Mouse (Mus musculus): ENCODE results near the gene Echdc2.
"Not testable (repeated sequence)": the region's sequence is repeated elsewhere in the genome, so short reads cannot be mapped to it uniquely, and the experiment has no call there.

Echdc2 gene

DNA sequence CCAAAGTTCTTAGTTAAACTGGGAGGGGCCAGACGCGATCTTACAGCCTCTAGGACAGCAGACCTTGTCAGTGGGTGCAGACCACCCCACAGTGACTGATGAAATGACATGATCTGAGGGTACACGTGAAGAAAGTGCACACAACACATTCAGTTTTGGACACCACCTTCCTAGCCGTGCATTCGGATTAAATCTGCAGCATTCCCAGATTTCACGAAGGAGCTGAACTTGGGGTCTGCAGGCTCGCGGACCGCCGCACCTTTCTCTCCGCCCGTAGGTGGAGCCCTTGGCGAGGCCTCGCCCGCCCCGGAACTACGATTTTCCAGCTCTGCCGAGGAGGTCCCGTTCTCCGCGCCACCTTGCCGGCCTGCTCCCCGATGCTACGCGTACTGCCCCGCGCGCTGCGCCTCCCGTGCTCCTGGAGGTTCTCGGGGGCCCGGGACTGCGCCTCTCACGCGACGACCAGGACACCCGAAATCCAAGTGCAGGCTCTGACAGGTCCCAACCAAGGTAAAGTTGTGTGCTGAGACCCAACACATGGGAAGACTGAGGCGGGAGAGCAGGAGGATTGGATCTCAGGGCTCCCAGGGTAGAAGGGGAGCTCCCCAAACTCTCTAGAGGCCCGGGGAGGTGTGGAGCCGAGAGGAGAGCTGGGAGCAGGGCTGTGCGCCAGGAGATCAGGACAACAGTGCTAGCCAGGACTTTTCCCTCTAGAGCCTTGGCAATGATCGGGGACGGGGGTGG, at the start of gene Echdc2:
Echdc2 (plus strand) TSS at position 286 of the 744 bp plus-strand sequence.
- DNase-seq (ENCODE audit: low spot score in 2 of 2): peak in 1 of 2 experiments; percentile 16

DNA sequence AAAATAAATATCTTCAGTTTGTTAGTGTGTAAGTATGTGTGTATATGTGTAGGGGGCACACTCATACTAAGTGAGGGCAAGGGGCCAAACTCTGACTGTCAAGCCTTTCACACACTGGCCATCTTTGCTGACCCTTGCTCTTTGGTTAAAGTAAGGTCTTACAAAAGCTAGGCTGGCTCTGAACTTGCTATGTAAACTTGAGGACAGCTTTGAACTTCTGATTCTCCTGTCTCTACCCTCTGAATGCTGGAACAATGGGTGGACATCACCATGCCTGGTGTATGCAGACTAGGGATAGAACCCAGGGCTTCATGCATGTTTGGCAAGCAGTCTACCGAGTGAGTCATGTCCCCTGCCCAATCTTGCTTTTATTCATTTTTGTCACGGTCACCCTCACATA, 48.8 kb upstream of the Echdc2 start:
- no peak for DNase-seq (ENCODE audit: low spot score in 2 of 2)

DNA sequence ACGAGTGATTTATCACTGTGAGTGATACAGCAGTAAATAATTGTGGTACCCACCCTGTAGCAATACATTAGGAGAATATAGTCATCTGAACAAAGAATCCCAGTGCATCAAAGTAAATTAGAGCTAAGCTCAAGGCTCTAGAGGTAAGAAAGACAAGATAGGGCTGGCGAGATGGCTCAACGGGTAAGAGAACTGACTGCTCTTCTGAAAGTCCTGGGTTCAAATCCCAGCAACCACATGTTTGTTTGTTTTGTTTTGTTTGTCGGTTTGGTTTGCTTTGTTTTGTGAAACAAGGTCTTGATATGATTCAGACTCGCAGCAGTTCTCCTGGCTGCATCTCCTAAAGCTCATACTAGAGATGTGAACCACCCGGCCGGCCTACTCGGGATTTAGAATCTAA, 47.7 kb upstream of the Echdc2 start:
- DNase-seq (ENCODE audit: low spot score in 2 of 2): no peak

DNA sequence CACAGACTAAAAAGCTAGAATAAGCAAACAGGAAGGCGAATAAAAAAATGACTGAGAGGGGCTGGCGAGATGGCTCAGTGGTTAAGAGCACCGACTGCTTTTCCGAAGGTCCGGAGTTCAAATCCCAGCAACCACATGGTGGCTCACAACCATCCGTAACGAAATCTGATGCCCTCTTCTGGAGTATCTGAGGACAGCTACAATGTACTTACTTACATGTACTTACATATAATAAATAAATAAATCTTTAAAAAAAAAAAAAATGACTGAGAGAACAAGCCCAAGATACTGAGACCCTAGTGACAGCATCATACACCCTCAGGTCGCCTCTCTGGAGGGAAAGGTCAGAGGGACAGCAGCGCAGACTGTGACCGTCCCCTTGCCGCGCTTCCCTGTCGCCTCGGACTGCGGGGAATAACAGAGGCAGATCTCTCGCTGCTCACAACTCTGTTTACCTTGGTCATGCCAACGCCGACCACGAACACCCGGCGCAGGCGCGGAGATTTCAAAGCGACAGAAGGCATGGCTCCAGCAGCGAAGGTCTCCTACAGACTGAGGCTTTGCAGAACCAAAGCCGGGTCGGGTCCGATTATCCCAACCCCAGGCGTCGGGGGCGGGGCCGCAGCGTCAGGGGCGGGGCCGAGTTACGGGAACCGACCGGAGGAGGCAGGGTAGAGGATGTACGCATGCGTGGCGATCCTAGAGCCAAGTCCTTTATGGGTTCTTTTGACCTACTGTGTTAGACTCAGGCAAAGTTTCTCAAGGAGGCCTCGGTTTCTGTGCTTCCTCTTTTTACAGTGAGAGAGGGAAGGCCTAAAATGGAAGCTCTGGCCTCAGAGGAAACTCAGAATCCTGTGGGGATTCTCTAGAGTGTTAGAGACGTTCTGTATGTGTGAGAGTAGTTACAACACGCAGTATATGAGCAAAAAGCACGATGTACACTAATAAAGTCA, 47.0 kb upstream of the Echdc2 start:
- peak; percentile 85 to 90 for DNase-seq (ENCODE audit: low spot score in 2 of 2)

DNA sequence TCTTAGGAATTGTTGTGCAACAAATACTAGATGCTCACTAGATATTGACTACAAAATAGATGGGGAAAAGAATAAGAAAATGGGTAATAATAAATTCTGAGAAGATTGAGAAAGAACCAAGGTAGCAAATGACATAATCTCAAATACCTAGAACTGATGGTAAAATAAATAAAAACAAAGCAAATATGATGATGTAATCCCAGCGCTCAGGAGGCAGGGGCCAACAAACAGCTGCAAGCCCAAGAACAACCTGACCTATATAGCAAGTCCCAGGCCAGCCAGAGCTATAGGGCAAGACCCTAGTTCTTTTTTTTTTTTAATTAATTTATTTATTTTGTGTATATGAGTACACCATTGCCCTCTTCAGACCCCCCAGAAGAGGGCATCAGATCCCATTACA, 41.1 kb upstream of the Echdc2 start:
- no peak for DNase-seq (ENCODE audit: low spot score in 2 of 2)

DNA sequence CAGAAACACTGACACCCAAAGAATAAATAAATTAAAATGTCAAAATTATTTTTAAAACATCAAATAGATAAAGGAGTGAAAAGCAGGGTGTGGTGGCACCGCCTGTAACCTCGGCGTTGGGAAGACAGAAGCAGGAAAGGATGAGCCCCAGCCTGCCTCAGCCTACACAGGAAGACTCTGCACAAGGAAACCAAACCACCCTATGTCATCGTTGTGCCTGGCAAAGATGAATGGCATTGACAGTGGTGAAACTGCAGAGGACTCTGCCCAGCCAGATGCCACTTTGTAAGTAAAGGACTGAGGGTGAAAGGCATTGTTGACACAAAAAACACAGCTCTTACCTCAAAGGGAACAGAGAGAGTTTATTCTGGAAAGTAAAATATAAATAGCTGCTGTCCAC, 39.0 kb upstream of the Echdc2 start:
- no peak for DNase-seq (ENCODE audit: low spot score in 2 of 2)

DNA sequence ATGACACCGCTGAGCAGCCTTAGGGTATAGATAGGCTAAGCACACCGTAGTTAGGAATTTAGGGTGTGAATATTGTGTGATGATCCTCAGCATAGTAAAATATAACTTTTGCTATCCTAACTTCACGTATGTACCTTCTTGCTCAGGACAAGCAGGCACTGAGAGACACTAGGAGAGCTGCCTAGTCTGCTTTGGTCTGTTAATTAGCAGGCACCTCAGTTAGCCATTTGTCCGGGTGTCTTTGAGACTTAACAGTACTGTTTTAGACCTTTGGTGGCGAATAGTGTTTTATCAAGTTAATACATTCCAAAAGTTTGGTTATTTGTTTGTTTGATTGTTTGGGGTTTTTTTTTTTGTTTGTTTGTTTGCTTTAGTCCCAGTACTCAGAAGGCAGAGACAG, 37.7 kb upstream of the Echdc2 start:
- no peak for DNase-seq (ENCODE audit: low spot score in 2 of 2)

DNA sequence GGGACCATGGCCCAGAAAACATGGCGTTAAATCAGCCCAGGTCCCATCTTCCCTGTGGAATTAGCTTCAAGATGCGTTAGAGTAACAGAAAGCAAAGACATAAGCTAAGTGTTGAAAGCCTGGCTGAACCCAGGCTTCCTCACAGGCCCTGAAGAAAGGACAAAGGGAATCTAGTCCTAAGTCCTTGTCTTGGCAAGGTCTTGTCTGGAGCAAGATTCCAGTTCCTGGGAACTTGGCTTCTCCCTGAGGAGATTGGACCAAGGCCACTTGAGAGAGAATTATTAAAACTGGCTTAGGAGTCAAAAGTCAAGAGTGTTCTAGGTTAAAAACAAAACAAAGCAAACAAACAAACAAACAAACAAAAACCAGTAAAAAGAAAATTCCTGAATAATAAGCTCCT, 36.9 kb upstream of the Echdc2 start:
- DNase-seq (ENCODE audit: low spot score in 2 of 2): no peak

DNA sequence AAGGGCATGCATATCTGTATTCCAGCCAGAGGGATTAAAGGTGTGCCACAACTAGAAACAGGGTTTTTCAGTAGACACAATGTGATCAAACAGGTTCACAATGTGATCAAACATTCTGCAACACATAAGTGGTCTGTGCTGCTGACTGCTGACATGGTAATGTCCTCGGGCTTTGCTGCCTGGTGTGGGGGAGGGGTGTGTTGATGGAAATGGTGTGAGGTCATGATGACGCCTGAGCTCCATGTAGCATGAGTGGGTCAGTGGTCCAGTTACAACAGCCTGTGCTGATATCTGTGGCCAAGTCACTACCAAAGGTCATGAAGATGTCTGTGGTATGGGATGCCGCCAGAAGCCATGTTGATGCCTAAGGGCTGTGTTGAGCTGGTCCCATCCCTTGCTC, 34.8 kb upstream of the Echdc2 start:
- DNase-seq (ENCODE audit: low spot score in 2 of 2): no peak

DNA sequence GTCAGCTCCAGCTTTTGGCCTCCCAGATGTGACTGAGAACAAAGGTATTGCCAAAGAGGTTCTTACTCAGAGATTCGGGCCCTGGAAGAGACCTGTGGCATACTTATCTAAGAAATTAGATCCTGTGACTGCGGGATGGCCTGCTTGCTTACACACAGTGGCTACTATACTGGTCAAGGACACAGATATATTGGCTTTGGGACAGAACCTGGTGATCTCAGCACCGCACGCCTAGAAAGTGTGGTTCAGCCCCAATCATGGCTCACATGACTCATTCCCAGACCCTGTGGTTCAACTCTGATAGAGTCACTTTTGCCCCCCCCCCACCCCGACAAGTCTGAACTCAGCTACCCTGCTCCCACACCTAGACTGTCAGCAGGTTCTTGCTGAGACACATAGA, 28.3 kb upstream of the Echdc2 start:
- DNase-seq (ENCODE audit: low spot score in 2 of 2): no peak

DNA sequence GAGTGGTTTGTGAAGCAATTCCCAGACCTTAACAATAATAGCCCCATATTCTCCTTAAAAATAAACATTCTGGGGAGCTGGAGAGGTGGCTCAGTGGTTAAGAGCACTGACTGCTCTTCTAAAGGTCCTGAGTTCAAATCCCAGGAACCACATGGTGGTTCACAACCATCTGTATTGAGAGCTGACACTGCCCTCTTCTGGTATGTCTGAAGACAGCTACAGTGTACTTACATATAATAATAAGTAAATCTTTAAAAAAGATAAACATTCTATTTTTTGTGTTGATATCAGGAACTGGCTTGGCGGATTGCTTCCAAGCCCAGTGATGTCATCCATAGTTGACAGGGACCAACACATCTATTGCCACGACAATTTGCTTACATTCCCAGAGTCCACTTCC, 22.1 kb upstream of the Echdc2 start:
- not testable (repeated sequence) for DNase-seq (ENCODE audit: low spot score in 2 of 2)

DNA sequence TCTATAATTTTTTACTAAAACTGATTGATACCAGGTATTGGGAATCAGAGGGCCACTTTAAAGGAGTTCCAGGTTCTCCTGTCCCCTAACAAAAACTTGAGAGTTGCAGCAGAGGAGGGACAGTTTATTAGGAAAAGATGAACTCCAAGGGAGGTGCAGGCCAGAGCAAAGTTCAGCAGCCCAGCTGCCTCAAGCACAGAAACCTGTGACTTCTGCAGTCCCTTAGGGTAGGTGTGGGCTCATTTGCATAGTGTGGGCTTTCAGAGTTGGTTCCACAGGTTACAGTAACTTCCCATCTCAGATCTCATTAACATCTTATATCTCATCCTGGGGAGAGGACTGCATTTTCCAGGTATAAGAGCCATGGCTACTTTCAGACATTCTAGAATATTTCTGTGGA, 21.5 kb upstream of the Echdc2 start:
- no peak for DNase-seq (ENCODE audit: low spot score in 2 of 2)

DNA sequence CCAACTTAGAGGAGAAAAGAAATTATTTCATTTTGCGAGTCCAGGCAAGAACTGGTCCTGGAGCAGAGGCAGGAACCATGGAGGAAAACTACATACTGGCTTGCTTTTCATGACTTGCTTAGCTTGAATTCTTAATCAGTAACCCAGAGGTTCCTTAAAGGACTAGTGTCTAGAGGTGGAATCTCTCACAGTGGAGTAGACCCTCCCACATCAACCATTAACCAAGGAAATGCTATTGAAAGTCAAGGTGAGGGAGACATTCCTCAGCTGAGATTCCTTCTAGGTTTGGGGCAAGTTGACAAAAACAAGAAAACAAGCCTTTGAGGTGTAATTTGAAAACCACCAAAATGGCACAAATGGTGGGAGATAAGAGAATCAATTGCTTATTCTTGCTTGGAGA, 20.4 kb upstream of the Echdc2 start, which contains the start of gene Scp2:
Scp2 (minus strand) TSS at position 119 of the 400 bp plus-strand sequence.
- no peak for DNase-seq (ENCODE audit: low spot score in 2 of 2)

DNA sequence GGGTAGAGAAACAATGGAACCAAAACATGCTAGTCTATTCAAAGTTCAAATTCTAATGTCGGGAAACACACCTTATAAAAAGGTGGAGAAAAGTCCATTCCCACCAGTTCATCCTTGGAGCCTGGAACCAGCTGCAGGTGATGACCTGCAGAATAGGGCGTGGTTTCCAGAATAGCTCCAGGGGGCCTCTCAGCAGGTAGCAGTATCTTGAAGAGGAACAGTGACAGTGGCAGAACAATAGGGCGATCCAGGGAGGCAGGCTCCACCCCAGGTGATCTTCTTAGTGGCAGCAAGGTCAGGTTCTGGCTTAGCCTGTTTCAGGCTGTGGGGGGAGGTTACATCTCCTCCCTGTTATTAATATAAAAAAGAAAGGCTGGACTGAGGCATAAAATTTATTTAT, 19.7 kb upstream of the Echdc2 start:
- not testable (repeated sequence) for DNase-seq (ENCODE audit: low spot score in 2 of 2)

DNA sequence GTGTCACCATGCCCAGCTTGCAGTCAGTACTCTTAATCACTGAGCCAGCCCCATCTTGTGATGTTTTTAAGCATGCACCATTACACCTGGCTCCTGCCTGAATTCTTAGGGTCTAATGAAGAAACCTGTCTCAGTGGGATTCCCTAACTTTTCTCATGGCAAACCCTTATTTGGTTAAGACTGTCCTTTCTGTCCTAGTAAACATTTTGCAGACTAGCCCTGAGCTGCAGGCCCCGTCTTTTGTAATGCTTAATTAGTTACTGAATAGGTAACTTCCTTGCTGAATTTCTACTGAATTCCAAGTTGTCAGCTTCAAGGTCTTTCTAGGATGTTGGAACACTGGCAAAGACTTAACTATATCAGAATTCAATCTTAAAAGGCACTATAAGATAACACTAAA, 10.1 kb upstream of the Echdc2 start:
- not testable (repeated sequence) for DNase-seq (ENCODE audit: low spot score in 2 of 2)

DNA sequence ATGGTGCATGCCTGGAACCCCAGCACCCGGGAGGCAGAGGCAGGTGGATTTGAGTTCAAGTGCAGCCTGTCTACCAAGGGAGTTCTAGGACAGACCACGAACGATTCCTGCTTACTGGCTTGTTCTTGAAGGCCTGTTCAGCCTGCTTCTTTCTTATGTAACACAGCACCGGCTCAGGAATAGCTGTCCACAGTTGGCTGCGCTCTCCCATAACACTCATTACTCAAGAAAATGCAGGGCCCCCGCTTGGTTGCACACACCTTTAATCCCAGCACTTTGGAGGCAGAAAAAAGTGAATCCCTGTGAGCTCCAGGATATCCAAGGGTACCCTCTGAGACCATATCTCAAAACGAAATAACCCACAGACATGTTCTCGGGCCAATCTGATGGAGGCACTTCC, 3.3 kb upstream of the Echdc2 start:
- no peak for DNase-seq (ENCODE audit: low spot score in 2 of 2)

DNA sequence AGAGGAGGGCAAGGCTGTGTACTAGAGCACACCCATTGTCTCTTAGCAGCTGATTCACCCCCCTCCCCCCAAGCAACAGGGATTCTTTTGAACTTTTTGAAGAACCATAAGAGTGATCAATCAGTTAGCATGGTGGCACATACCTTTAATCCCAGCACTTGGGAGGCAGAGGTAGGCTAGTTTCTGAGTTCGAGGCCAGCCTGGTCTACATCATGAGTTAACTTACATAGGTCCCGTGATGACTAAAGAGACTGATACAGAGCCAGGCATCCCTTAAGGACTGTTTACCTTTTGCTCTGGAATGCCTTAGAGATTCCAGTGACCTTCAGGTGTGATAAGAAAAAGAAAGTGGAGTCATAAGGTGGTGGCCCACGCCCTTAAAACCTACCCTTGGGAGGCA, 1.9 kb upstream of the Echdc2 start:
- no peak for DNase-seq (ENCODE audit: low spot score in 2 of 2)

DNA sequence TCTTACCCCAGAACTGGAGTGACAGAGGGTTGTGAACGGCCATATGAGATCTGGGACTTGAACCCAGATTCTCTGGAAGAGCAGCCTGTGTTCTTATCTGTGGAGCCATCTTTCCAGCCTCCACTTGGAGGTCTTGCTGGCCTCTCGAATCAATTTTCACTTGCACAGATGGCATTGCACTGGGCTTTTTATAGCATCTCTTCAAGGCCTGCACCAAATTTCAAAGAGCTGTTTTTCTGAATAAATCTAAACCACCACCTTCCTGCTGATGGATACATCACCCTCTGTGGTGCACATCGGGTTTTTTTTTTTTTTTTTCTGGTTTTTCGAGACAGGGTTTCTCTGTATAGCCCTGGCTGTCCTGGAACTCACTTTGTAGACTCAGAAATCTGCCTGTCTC, 1.6 kb downstream of the Echdc2 start:
- no peak for DNase-seq (ENCODE audit: low spot score in 2 of 2)

DNA sequence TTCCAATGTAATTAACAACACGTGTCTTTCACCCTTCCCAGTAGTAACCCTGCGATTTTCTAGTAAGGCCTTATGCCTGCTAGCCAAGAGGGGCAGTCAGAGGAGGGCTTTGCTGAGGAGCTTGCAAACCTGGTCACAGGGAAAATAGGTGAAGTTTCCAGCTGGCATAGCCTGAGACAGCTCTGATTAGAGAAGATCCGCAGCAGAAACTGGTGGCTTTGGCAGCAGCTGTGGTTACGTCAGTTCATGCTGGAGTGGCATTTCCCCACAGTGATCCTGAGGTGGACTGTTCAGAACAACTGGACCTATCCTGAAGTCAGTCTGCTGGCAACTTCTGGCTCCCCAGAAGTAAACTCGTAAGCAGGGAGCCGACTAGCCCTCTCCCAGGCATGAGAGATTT, 2.8 kb downstream of the Echdc2 start:
- DNase-seq (ENCODE audit: low spot score in 2 of 2): no peak

DNA sequence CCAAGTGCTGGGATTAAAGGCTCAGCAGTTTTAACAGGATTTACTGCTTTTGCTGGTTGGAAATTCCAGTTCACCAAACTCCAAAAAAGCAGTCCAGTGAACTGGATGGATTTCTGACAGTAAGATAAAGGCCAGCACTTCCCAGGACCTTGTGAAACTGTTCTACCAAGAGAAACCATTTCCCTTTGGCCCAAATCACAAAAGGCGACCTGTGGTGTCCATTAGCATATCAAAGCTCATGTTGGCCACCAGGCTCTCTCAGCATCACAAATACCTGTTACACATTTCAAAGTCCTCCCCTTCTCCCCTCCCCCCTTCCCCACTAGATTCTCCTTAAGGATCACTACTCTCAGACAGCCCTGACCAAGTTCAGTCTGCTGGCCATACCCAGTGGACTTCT, 17.0 kb downstream of the Echdc2 start:
- DNase-seq (ENCODE audit: low spot score in 2 of 2): no peak

DNA sequence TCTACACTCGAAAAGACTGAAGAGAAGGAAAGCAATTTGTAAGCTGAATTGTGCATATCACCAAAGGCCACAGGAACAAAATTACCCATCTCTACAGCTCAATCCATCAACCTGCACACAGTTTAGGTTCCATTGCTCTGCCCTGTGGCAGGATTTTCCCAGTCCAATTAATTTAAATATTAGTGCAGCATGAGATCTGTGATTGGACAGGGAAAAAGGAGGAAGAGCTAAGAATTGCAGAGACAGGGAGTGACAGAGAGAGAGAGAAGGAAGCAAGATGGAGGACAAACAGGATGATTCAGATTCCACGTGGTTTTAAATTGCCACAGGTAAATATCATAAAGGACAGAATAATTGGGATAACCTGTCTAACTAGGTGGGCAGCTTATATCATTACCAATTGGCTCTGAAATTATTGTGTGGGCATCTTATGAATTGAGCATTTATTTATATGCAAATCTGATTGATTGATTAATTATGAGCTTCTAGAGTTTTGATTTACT, 27.6 kb downstream of the Echdc2 start:
- DNase-seq (ENCODE audit: low spot score in 2 of 2): no peak

DNA sequence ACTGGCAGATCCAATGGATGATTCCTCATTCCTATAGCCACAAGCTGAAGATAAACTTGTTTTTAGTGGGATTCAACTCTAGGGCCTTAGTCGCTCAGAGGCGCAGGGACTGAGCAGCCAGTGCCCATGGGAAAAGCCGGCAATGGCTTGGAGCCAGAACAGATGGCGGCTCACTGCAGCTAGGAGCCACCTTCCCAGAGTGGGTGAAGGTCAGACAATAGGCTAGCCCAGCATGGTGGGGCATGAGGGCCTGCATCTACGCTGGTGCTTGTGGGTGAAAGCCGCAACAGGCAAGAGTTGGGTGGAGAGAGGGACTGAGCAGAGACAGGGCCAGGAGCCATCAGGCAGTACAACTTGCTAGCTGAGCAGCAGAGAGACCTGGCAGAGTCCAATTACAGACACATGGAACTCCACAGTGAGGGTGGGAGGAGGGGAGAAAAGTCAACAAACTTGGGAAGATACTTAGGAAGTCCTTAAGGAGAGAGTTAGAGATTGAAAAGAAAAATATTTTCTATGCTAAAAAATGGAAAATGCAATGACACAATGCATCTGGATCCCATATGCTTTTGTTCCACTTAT, 31.1 kb downstream of the Echdc2 start:
- no peak for DNase-seq (ENCODE audit: low spot score in 2 of 2)
